Mouse (Mus musculus) lung, adult 2 months (tissue): Measurements from ENCODE around the gene Myo1b.

ENCODE experiments used
- CTCF ChIP-seq: fragments of 200-500 bp; IDR thresholded peaks from 2 replicates; pipeline ENCODE4 v1.5.1; 2011; ENCODE audit warnings: mild to moderate bottlenecking, low read length, control low read depth; ENCODE audit not compliant: insufficient read depth
- POLR2A ChIP-seq: fragments of 200-500 bp; IDR thresholded peaks from 2 replicates; pipeline ENCODE4 v1.6.1; 2011; ENCODE audit warnings: low read depth, mild to moderate bottlenecking, control low read depth, low read length, borderline replicate concordance; ENCODE audit errors: extremely low read depth

DNA sequence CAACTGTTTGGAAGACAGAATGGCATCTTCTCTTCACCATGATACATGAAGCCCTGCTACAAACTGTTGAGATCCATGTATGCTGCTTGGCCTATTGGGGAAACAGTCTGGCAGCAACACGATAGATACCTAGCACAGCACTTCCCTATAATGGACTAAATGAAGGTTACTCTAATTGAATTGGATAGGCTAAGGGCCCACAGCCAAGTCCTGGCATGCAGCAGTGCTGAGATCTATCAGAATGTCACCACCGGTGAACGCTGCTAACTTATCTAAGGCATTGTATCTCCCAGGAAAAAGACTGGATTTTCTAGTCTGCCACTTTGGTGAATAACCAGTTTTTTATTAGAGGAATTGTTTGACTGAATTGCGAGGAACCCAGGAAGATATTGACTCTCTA, 31.2 kb upstream of the Myo1b start:
- TF ChIP-seq CTCF (no peak), POLR2A (no peak)
